Mouse (Mus musculus): ENCODE results near the gene Catsper3. TPM values are rescaled to one million over a fixed set of nuclear protein-coding genes. Genes with fewer than 3 reads are reported as not detected.

Gene Catsper3
- total RNA-seq, 1 experiment, result not detected

DNA sequence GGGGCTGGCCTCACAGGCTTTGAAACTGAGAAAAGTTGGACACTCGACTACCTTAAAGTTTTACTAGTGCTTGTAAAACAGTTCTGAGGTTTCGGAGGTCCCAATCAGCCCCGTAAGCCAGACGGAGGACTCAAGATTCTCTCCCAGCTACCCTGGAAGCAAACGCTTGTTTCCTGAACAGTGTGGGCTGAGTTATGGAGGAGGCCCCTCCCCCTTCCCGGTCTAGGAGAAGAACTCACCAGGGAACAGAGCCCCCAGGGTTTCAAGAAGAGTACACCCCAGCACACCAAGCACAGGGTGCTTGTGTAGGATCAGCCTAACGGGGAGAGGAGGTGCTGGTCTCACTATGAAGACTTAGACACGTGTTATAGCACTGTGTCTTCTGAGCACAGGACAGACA lies 27.6 kb upstream of the Catsper3 start:
- TF ChIP-seq MAFK (IDR thresholded peaks at IDR 0.05; ENCODE audit: insufficient read depth, low read depth, low read length), result no peak
- Histone ChIP-seq H3K36me3 (ENCODE audit: control insufficient read depth, insufficient read depth, low read length, poor library complexity, severe bottlenecking) (no peaks in the 10 kb centered on the region; the same call in 1 of the 2 replicates), H3K4me1 (ENCODE audit: control insufficient read depth in 2 of 2, insufficient read depth in 2 of 2, low read length in 2 of 2, poor library complexity in 1 of 2) (peaks cover 2 to 7% of the 10 kb centered on the region in 2 experiments; a peak in 3 of 4 replicates), H3K9me3 (ENCODE audit: control insufficient read depth, insufficient read depth, low read depth, low read length) (no peaks in the 10 kb centered on the region), H3K27ac (ENCODE audit: insufficient read depth, low read depth, low read length, poor library complexity, severe bottlenecking) (no peak overlapping the region), H3K9ac (ENCODE audit: insufficient read depth, low read depth, low read length, poor library complexity, severe bottlenecking) (0 out of 2 replicates have a peak overlapping the region, but pooled peaks have one; percentile 21), H3K4me3 (ENCODE audit: insufficient read depth in 1 of 2, low read depth in 1 of 2, low read length in 2 of 2, poor library complexity in 1 of 2, severe bottlenecking in 1 of 2) (peak overlapping the region in 1 of 2 experiments; percentile 40; a peak in 2 of 4 replicates)
- in situ Hi-C loops (cut with MboI; ENCODE audit: low sequenced_read_pairs in 2 of 2, unreplicated experiment in 2 of 2), result no loop called here
- DNase-seq (ENCODE audit: low read depth, low spot score), result peak; percentile 43

DNA sequence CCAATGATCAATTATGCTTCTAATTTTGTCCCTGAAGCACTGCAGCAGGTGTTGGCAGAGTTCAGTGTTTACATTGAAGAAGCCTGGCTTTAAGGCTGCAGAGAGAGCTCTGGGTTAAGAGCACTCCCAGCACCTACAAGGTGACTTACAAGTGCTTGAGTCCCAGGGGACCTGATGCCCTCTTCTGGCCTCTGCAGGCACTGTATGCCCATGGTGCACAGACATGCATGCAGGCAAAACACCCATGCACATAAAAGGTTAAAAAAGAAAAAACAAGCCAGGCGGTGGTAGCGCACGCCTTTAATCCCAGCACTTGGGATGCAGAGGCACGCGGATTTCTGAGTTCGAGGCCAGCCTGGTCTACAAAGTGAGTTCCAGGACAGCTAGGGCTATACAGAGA lies 26.7 kb upstream of the Catsper3 start:
- Histone ChIP-seq H3K4me3 (ENCODE audit: insufficient read depth in 1 of 2, low read depth in 1 of 2, low read length in 2 of 2, poor library complexity in 1 of 2, severe bottlenecking in 1 of 2) (no peak overlapping the region), H3K9ac (ENCODE audit: insufficient read depth, low read depth, low read length, poor library complexity, severe bottlenecking) (no peak overlapping the region), H3K9me3 (ENCODE audit: control insufficient read depth, insufficient read depth, low read depth, low read length) (no peaks in the 10 kb centered on the region), H3K27ac (ENCODE audit: insufficient read depth, low read depth, low read length, poor library complexity, severe bottlenecking) (no peak overlapping the region), H3K36me3 (ENCODE audit: control insufficient read depth, insufficient read depth, low read length, poor library complexity, severe bottlenecking) (no peaks in the 10 kb centered on the region; the same call in 1 of the 2 replicates), H3K4me1 (ENCODE audit: control insufficient read depth in 2 of 2, insufficient read depth in 2 of 2, low read length in 2 of 2, poor library complexity in 1 of 2) (peaks cover 2 to 7% of the 10 kb centered on the region in 2 experiments; a peak in 3 of 4 replicates)
- no peak for TF ChIP-seq MAFK (IDR thresholded peaks at IDR 0.05; ENCODE audit: insufficient read depth, low read depth, low read length)
- TF ChIP-seq ZNF384 (IDR thresholded peaks at IDR 0.05; ENCODE audit: low read depth, low read length), result peak; percentile 54; the same call in 1 of the 2 replicates
- peak; percentile 19; the same call in 1 of the 2 replicates for TF ChIP-seq ZC3H11A (IDR thresholded peaks at IDR 0.05; ENCODE audit: borderline replicate concordance, low read depth, low read length)
- TF ChIP-seq CHD2 (IDR thresholded peaks at IDR 0.05; ENCODE audit: low read depth, low read length), result no peak
- no peak for TF ChIP-seq HCFC1 (IDR thresholded peaks at IDR 0.05; ENCODE audit: borderline replicate concordance, insufficient read depth, low read length)
- in situ Hi-C loops (cut with MboI; ENCODE audit: low sequenced_read_pairs in 2 of 2, unreplicated experiment in 2 of 2), result no loop called here
- DNase-seq (ENCODE audit: low read depth, low spot score), result peak; percentile 31

DNA sequence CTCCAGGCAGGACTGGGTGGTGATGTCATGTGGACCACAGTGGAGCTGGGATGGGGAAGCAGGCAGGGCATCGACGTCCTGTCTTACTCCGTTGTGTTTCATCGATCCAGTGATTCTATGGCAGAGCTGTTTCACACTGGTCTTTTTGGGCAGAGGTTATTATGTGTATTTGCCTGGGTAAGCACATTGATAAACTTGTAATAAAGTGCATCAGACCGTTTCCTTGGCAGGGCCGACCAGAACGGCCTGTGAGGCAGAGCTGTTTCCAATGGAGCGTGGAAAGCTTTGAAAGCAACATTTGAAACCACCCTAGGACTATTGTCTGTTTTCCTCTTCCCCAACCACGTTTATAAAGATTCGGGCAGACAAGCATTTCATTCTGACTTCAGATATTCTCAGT lies 23.8 kb upstream of the Catsper3 start:
- no peak for DNase-seq (ENCODE audit: low read depth, low spot score)
- in situ Hi-C loops (cut with MboI; ENCODE audit: low sequenced_read_pairs in 2 of 2, unreplicated experiment in 2 of 2), result no loop called here
- no peak overlapping the region for H3K4me3 ChIP-seq (ENCODE audit: insufficient read depth in 1 of 2, low read depth in 1 of 2, low read length in 2 of 2, poor library complexity in 1 of 2, severe bottlenecking in 1 of 2)
- H3K9ac ChIP-seq (ENCODE audit: insufficient read depth, low read depth, low read length, poor library complexity, severe bottlenecking), result no peak overlapping the region
- peaks cover 2 to 5% of the 10 kb centered on the region in 2 experiments; a peak in 3 of 4 replicates for H3K4me1 ChIP-seq (ENCODE audit: control insufficient read depth in 2 of 2, insufficient read depth in 2 of 2, low read length in 2 of 2, poor library complexity in 1 of 2)
- no peaks in the 10 kb centered on the region; the same call in 1 of the 2 replicates for H3K36me3 ChIP-seq (ENCODE audit: control insufficient read depth, insufficient read depth, low read length, poor library complexity, severe bottlenecking)
- H3K27ac ChIP-seq (ENCODE audit: insufficient read depth, low read depth, low read length, poor library complexity, severe bottlenecking), result no peak overlapping the region
- TF ChIP-seq ZC3H11A (IDR thresholded peaks at IDR 0.05; ENCODE audit: borderline replicate concordance, low read depth, low read length) (no peak), ZNF384 (IDR thresholded peaks at IDR 0.05; ENCODE audit: low read depth, low read length) (no peak), HCFC1 (IDR thresholded peaks at IDR 0.05; ENCODE audit: borderline replicate concordance, insufficient read depth, low read length) (no peak), MAFK (IDR thresholded peaks at IDR 0.05; ENCODE audit: insufficient read depth, low read depth, low read length) (no peak), CHD2 (IDR thresholded peaks at IDR 0.05; ENCODE audit: low read depth, low read length) (no peak)
- H3K9me3 ChIP-seq (ENCODE audit: control insufficient read depth, insufficient read depth, low read depth, low read length), result no peaks in the 10 kb centered on the region

DNA sequence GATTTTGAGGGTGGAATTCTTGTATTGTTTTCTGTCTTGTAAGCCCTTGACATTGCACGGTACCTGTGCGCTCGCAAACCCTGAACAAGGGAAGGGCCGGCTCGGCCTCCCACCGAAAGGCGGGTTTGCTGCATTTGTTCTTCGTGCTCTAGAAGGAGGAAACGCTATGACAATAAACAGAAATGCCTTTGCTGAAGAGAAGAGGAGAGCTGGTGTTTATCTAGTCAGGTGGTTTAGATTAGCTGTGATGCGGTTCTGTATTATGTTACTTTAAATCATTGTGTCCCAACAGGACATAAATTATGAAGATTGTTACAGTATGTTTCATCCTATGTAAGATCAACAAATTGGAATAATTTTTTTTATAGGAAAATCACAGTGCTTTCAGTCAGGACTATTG lies 22.9 kb upstream of the Catsper3 start:
- Histone ChIP-seq H3K4me3 (ENCODE audit: insufficient read depth in 1 of 2, low read depth in 1 of 2, low read length in 2 of 2, poor library complexity in 1 of 2, severe bottlenecking in 1 of 2) (no peak overlapping the region), H3K4me1 (ENCODE audit: control insufficient read depth in 2 of 2, insufficient read depth in 2 of 2, low read length in 2 of 2, poor library complexity in 1 of 2) (peaks cover 2 to 5% of the 10 kb centered on the region in 2 experiments; a peak in 3 of 4 replicates), H3K27ac (ENCODE audit: insufficient read depth, low read depth, low read length, poor library complexity, severe bottlenecking) (no peak overlapping the region), H3K9ac (ENCODE audit: insufficient read depth, low read depth, low read length, poor library complexity, severe bottlenecking) (no peak overlapping the region), H3K36me3 (ENCODE audit: control insufficient read depth, insufficient read depth, low read length, poor library complexity, severe bottlenecking) (no peaks in the 10 kb centered on the region; the same call in 1 of the 2 replicates), H3K9me3 (ENCODE audit: control insufficient read depth, insufficient read depth, low read depth, low read length) (no peaks in the 10 kb centered on the region)
- in situ Hi-C loops (cut with MboI; ENCODE audit: low sequenced_read_pairs in 2 of 2, unreplicated experiment in 2 of 2), result no loop called here
- TF ChIP-seq ZNF384 (IDR thresholded peaks at IDR 0.05; ENCODE audit: low read depth, low read length) (no peak), CHD2 (IDR thresholded peaks at IDR 0.05; ENCODE audit: low read depth, low read length) (no peak), ZC3H11A (IDR thresholded peaks at IDR 0.05; ENCODE audit: borderline replicate concordance, low read depth, low read length) (no peak), MAFK (IDR thresholded peaks at IDR 0.05; ENCODE audit: insufficient read depth, low read depth, low read length) (no peak), HCFC1 (IDR thresholded peaks at IDR 0.05; ENCODE audit: borderline replicate concordance, insufficient read depth, low read length) (no peak)
- DNase-seq (ENCODE audit: low read depth, low spot score), result no peak

DNA sequence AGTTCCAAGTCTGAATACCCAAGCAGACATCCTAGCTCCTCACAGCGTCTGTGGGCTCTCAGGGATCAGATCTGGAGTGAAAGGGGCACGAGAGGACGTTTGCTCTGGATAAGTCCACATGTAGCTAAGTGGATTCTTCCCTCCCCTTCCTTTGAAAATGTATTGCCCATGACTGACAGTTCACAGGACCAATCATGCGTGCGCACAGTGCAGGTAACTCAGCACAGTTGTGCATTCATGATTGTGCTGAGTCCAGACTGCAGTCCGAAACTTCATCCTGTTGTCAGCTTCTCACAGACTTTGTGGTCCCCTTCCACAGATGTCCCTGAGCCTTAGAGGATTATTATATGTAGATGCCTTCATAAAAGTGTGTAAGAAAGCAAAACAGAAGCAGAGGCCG lies 10.0 kb upstream of the Catsper3 start:
- Histone ChIP-seq H3K36me3 (ENCODE audit: control insufficient read depth, insufficient read depth, low read length, poor library complexity, severe bottlenecking) (peaks cover 3% of the 10 kb centered on the region; the same call in 1 of the 2 replicates), H3K4me3 (ENCODE audit: insufficient read depth in 1 of 2, low read depth in 1 of 2, low read length in 2 of 2, poor library complexity in 1 of 2, severe bottlenecking in 1 of 2) (no peak overlapping the region), H3K9ac (ENCODE audit: insufficient read depth, low read depth, low read length, poor library complexity, severe bottlenecking) (no peak overlapping the region), H3K27ac (ENCODE audit: insufficient read depth, low read depth, low read length, poor library complexity, severe bottlenecking) (no peak overlapping the region), H3K9me3 (ENCODE audit: control insufficient read depth, insufficient read depth, low read depth, low read length) (peaks cover 7% of the 10 kb centered on the region; the same call in 1 of the 2 replicates), H3K4me1 (ENCODE audit: control insufficient read depth in 2 of 2, insufficient read depth in 2 of 2, low read length in 2 of 2, poor library complexity in 1 of 2) (no peaks in the 10 kb centered on the region)
- no peak for DNase-seq (ENCODE audit: low read depth, low spot score)
- TF ChIP-seq ZC3H11A (IDR thresholded peaks at IDR 0.05; ENCODE audit: borderline replicate concordance, low read depth, low read length), result no peak
- TF ChIP-seq MAFK (IDR thresholded peaks at IDR 0.05; ENCODE audit: insufficient read depth, low read depth, low read length), result no peak
- TF ChIP-seq CHD2 (IDR thresholded peaks at IDR 0.05; ENCODE audit: low read depth, low read length), result no peak
- TF ChIP-seq HCFC1 (IDR thresholded peaks at IDR 0.05; ENCODE audit: borderline replicate concordance, insufficient read depth, low read length), result no peak
- TF ChIP-seq ZNF384 (IDR thresholded peaks at IDR 0.05; ENCODE audit: low read depth, low read length), result no peak
- in situ Hi-C loops (cut with MboI; ENCODE audit: low sequenced_read_pairs in 2 of 2, unreplicated experiment in 2 of 2), result no loop called here

Measured in ES-E14 (cell line).